Mouse (Mus musculus): ENCODE measurements around the gene H2-Eb1.
A peak's percentile ranks its signal among the peaks of the same experiment; 100 is the strongest.

DNA sequence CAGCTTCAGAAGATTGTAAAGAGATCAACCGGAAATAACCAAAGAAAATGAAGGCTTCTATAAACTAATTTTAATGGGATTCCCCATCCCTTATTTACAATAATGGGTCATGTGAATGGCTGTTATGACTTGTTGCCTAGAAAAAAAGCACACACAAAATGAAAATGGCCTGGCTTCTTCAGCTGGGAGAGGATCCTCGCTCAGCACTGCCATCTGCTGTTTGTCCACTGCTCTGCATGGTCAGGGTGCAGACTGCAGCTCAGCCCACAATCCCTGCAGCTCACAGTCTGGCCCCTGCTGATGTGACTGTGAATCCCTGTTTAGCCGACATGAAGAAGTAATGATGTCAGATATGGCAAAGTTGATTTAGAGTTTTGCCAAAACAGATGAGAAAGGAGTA is 7.7 kb downstream of the H2-Eb1 start:
- TF ChIP-seq CTCF (IDR thresholded peaks at IDR 0.05; ENCODE audit: low read depth, low read length), result peak; percentile 98
- no peak for TF ChIP-seq POLR2A (IDR thresholded peaks at IDR 0.05; ENCODE audit: extremely low read depth, insufficient read depth, low read length)

Data from liver, adult 2 months (tissue).